Mouse (Mus musculus) C2C12 (cell line): ENCODE data around the gene E030018B13Rik. TPM values are rescaled to one million over a fixed set of nuclear protein-coding genes. Genes with fewer than 3 reads are reported as not detected.

Experiments used
- H3K27me3 ChIP-seq: one replicate; pipeline ENCODE4 v1.6.1; 2011; ENCODE audit not compliant: control insufficient read depth, insufficient read depth, insufficient read length
- H3K36me3 ChIP-seq: one replicate; pipeline ENCODE4 v1.6.1; 2011; ENCODE audit not compliant: control insufficient read depth, insufficient read depth
- H3K4me3 ChIP-seq: one replicate; pipeline ENCODE4 v1.5.1; 2011; ENCODE audit warnings: mild to moderate bottlenecking, control low read depth; ENCODE audit not compliant: poor library complexity, insufficient read depth, severe bottlenecking
- H3K79me2 ChIP-seq: one replicate; pipeline ENCODE4 v1.6.1; 2011; ENCODE audit not compliant: control insufficient read depth, insufficient read depth
- H3K79me3 ChIP-seq: one replicate; pipeline ENCODE4 v1.6.1; 2011; ENCODE audit warnings: low read depth, control low read depth
- H3ac ChIP-seq: one replicate; pipeline ENCODE3; 2011; ENCODE audit warnings: low read depth; ENCODE audit not compliant: control insufficient read depth, insufficient read length
- CEBPB ChIP-seq: IDR thresholded peaks from one replicate; pipeline ENCODE4 v1.6.1; 2011; ENCODE audit warnings: low read depth, mild to moderate bottlenecking, control low read depth, moderate library complexity
- CTCF ChIP-seq: IDR thresholded peaks from one replicate; pipeline ENCODE4 v1.5.1; 2011; ENCODE audit not compliant: control insufficient read depth, insufficient read depth, insufficient read length
- FOSL1 ChIP-seq: IDR thresholded peaks from one replicate; pipeline ENCODE4 v1.8.0; 2011; ENCODE audit warnings: mild to moderate bottlenecking, low read length; ENCODE audit not compliant: poor library complexity, insufficient read depth, severe bottlenecking
- MAX ChIP-seq: IDR thresholded peaks from one replicate; pipeline ENCODE4 v1.6.1; 2011; ENCODE audit warnings: mild to moderate bottlenecking, control low read depth
- MYOD1 ChIP-seq: IDR thresholded peaks from one replicate; pipeline ENCODE4 v1.6.1; 2011; ENCODE audit warnings: low read depth; ENCODE audit not compliant: control insufficient read depth, insufficient read length
- MYOG ChIP-seq: IDR thresholded peaks from one replicate; pipeline ENCODE4 v1.6.1; 2011; ENCODE audit not compliant: control insufficient read depth, insufficient read length; ENCODE audit errors: extremely low read depth
- USF1 ChIP-seq: IDR thresholded peaks from one replicate; pipeline ENCODE4 v1.6.1; 2011; ENCODE audit warnings: low read depth, mild to moderate bottlenecking, control low read depth, moderate library complexity
- polyA plus RNA-seq: library from polyadenylated mRNA; unstranded; fragments of >200 nt; fragmentation: generic; extraction: Trizol; gene quantifications from one replicate; pipeline ENCODE4 v1.2.1, GENCODE M21; 2012; ENCODE audit warnings: missing spikeins

Gene E030018B13Rik
- polyA plus RNA-seq, 1 experiment = 0.06 TPM

DNA sequence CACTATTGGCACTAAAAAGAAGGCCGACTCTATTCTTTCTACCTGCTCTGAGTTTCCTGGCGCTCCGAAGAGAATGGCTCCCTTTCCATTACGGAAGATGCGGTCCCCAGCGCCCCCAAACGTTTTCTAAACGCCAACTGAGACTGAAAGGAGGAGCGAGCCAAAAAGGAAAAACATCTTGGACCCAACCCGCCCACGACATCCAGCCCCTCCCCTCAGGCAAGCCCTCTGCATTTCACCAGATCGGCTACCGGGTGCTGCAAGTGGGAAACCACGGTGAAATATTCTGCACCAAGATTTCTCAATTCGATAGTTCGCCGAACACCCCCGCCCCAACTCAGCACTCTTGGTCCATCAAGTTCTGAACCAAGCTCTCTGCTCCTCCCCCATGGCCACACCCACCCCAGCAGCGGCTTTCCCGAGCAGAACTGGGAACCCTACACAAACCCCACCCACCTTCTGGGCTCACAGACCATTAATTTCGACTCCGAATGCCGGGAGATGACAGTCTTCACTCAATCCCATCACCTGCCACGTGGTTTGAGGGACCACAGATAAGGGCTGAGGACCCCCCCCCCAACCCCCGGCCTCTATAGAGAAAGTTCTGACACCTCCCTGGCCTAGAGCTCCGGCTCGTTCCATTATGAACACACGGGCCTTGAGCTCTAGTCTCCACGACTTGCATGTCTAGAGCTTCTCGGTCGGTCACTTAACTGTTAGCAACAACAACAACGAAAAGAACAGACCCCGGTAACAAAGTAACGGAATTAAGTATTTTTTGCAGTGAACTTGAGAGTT is 19.7 kb downstream of the E030018B13Rik start:
- H3K4me3 ChIP-seq = peak overlapping the region; percentile 69
- H3K79me3 ChIP-seq = peaks cover 52% of the 10 kb centered on the region
- H3ac ChIP-seq = peak overlapping the region; percentile 58
- no peak for TF ChIP-seq USF1
- no peak for TF ChIP-seq MAX
- no peak for TF ChIP-seq MYOG
- no peak for TF ChIP-seq CEBPB
- TF ChIP-seq FOSL1 = no peak
- no peak for TF ChIP-seq MYOD1
- TF ChIP-seq CTCF = no peak
- peaks cover 70% of the 10 kb centered on the region for H3K79me2 ChIP-seq
- H3K27me3 ChIP-seq = no peaks in the 10 kb centered on the region
- H3K36me3 ChIP-seq = no peaks in the 10 kb centered on the region

DNA sequence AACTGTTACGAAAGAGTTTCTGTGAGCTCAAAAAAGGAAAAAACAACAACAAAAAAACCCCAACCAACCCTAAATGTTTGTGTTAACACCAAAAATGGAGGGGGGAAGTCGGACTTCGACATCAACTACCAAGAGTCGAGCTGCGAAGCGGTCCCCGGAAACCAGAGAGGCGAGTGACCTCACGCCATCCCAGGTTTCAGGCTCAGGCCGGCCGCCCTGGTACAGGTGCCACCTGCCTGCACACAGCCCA is 20.3 kb downstream of the E030018B13Rik start:
- Histone ChIP-seq H3K79me2 (peaks cover 65% of the 10 kb centered on the region), H3ac (peak overlapping the region; percentile 25), H3K27me3 (no peaks in the 10 kb centered on the region), H3K79me3 (peaks cover 47% of the 10 kb centered on the region), H3K36me3 (no peaks in the 10 kb centered on the region), H3K4me3 (peak overlapping the region; percentile 69)
- TF ChIP-seq CTCF = no peak
- TF ChIP-seq MAX = no peak
- no peak for TF ChIP-seq USF1
- no peak for TF ChIP-seq MYOG
- TF ChIP-seq FOSL1 = no peak
- TF ChIP-seq CEBPB = no peak
- no peak for TF ChIP-seq MYOD1

- Histone ChIP-seq H3ac (peak overlapping the region; percentile 66), H3K79me3 (peaks cover 43% of the 10 kb centered on the region), H3K79me2 (peaks cover 59% of the 10 kb centered on the region), H3K36me3 (no peaks in the 10 kb centered on the region), H3K27me3 (no peaks in the 10 kb centered on the region), H3K4me3 (peak overlapping the region; percentile 69)
- TF ChIP-seq MYOD1 (no peak), USF1 (no peak), CTCF (peak; percentile 0)
Observed at GRCm38 (mm10) chr7:63937236-63938065, 20.8 kb downstream of the E030018B13Rik start.

GRCm38 (mm10) chr7:63938066-63938913 is 21.6 kb downstream of the E030018B13Rik start:
- Histone ChIP-seq H3K79me3 (peaks cover 35% of the 10 kb centered on the region), H3K27me3 (no peaks in the 10 kb centered on the region), H3K36me3 (no peaks in the 10 kb centered on the region), H3K79me2 (peaks cover 51% of the 10 kb centered on the region), H3ac (peak overlapping the region; percentile 66), H3K4me3 (peak overlapping the region; percentile 69)
- TF ChIP-seq MAX (no peak), USF1 (no peak), CTCF (no peak), FOSL1 (no peak), MYOG (no peak), MYOD1 (no peak), CEBPB (no peak)

GRCm38 (mm10) chr7:63938914-63939396 is 22.3 kb downstream of the E030018B13Rik start, which contains the start of gene Klf13:
Gene Klf13, minus strand, starts transcription at chr7:63938915.
- no peaks in the 10 kb centered on the region for H3K27me3 ChIP-seq
- peak; percentile 29 for TF ChIP-seq MAX
- TF ChIP-seq MYOG = no peak
- peaks cover 28% of the 10 kb centered on the region for H3K79me3 ChIP-seq
- peak within 1 kb of the TSS; percentile 72 for H3ac ChIP-seq
- H3K4me3 ChIP-seq = peak within 1 kb of the TSS; percentile 69
- peaks cover 44% of the 10 kb centered on the region for H3K79me2 ChIP-seq
- no peaks in the 10 kb centered on the region for H3K36me3 ChIP-seq
